Mouse (Mus musculus): ENCODE data around the gene Ctns. TPM values are rescaled to one million over a fixed set of nuclear protein-coding genes. Genes with fewer than 3 reads are reported as not detected.

The Ctns gene
- polyA plus RNA-seq, 1 experiment from 2014 or later = 7.1 TPM

DNA sequence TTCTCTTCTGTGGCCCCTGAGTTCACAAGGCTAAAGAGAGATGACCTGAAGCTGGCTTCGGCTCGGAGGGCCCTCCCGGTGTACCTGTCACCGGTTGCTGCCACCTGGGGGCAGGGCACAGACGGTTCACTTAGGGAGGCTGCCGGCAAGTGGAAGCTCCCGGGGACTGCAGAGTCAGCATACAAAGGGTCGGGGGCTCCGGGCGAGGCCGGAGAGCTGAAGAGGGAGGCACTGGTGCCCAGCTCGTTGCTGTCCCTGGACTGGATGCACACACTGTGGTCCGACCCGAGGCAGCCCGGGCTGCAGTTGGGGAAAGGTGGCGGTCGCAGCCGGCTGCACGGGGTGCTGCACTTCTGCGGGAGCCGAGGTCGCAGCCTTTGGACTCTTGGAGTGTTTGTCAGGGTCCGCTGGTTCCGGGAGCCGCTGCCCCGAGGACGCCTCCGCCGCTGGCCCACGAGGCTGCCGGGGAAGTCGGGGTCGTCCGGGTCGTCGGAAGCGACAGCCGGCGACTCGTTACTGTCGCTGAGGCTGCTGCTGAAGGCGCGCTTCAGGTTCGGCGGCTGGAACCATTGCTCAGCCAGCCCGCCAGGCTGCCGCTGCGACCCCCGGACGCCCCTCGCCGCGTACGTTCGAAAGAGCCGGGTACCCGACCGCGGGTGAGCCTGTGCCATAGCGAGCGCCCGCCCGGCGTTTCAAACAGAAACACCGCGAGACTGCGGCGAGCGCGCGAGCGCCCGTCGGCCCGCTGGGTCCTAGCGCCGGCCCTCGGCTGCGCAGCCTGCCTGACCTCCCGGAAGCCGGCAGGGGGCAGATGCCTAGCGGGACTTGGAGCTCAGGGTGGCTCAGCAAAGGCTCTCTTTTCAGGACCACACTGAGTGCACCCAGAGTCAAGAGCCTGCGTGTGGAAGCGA is 61.0 kb downstream of the Ctns start, which contains the start of gene Haspin:
TSS of gene Haspin (minus strand) at position 704 of the 911 bp plus-strand sequence.
- peak; percentile 97 for ATAC-seq (ENCODE audit: insufficient read depth)
- peak within 1 kb of the TSS; percentile 97 for H3K9ac ChIP-seq
- H3K9me3 ChIP-seq (replicated peaks) = no peaks in the 10 kb centered on the region
- peak within 1 kb of the TSS; percentile 81 for H3K27ac ChIP-seq (replicated peaks)
- peak within 1 kb of the TSS; percentile 100 for H3K4me3 ChIP-seq (replicated peaks)
- H3K27me3 ChIP-seq = no peaks in the 10 kb centered on the region
- H3K4me1 ChIP-seq (replicated peaks) = peaks cover 49% of the 10 kb centered on the region
- peaks cover 16% of the 10 kb centered on the region for H3K36me3 ChIP-seq (replicated peaks)
- peak within 1 kb of the TSS; percentile 74 for H3K4me2 ChIP-seq
- WGBS (ENCODE audit: insufficient replicate concordance) = under 1% methylated on average over 84 of the region's 84 CpGs

DNA sequence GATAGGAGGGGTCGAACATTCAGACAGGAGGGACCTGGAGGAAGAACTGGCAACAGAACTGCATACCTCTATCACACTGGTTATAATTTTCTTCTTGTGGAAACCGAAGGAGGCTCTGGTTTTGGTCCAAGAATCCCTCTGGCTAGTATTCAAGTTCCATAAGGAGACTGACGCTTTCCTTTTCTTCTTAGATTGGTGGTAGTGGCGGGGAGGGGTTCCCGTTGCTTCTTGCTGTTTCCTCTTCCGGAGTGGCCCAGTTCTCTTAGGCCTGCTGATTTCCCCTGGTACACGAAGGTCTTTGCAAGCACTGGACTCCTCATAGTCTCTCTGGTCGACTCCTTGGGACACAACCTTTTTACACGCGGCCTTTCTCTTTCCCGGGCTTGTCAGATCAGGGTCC is 61.7 kb downstream of the Ctns start:
- Histone ChIP-seq H3K4me3 (replicated peaks) (peak overlapping the region; percentile 100), H3K9ac (peak overlapping the region; percentile 97), H3K4me2 (peak overlapping the region; percentile 74), H3K36me3 (replicated peaks) (peaks cover 24% of the 10 kb centered on the region), H3K27ac (replicated peaks) (peak overlapping the region; percentile 81), H3K27me3 (no peaks in the 10 kb centered on the region), H3K4me1 (replicated peaks) (peaks cover 51% of the 10 kb centered on the region), H3K9me3 (replicated peaks) (no peaks in the 10 kb centered on the region)
- no peak for ATAC-seq (ENCODE audit: insufficient read depth)
- 8% methylated on average over 11 of the region's 11 CpGs for WGBS (ENCODE audit: insufficient replicate concordance)

DNA sequence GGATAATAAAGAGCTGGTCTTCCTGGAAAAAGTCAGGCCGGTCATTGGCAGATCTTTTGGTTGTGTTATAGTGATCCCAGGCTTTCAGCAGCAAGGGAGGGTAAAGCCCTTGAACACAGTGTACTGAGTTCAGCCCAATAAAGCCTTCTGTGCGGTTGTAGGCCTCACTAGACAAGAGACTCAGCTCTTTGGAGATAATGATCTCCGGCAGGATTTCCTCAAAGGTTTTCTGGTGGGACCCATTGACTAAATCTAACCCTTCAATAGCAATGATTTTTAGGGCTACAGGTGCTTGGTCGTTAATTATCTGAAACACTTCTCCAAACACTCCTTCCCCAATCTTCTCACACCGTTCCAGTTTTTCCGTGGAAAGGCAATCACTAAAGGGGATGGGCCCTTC is 62.3 kb downstream of the Ctns start:
- Histone ChIP-seq H3K4me2 (peak overlapping the region; percentile 74), H3K4me1 (replicated peaks) (peaks cover 51% of the 10 kb centered on the region)
- WGBS (ENCODE audit: insufficient replicate concordance) = 28% methylated on average over 6 of the region's 6 CpGs

DNA sequence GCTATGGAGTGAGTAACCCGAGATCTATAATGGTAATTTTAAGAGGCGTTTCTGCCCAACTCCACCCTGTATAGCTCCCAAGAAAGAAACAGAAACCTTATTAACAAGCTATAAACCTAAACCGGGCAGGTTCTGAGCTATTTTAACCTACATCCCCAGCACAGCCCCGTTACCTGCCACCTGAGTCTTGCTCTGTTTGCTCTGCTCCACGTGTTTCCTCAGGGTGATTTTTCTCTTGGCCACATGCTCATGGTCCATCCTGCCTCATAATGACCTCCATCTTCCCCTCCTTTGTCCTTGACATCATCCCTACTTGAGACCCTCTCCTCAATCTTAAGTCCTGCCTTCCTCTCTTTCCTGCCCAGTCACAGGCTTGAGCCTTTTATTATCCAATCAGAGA is 64.6 kb downstream of the Ctns start:
- Histone ChIP-seq H3K27ac (replicated peaks) (no peak overlapping the region), H3K4me2 (peak overlapping the region; percentile 74), H3K36me3 (replicated peaks) (peaks cover 33% of the 10 kb centered on the region), H3K4me3 (replicated peaks) (peak overlapping the region; percentile 100), H3K9me3 (replicated peaks) (no peaks in the 10 kb centered on the region), H3K9ac (peak overlapping the region; percentile 21; the same call in 1 of the 2 replicates), H3K4me1 (replicated peaks) (peaks cover 53% of the 10 kb centered on the region), H3K27me3 (no peaks in the 10 kb centered on the region)
- WGBS (ENCODE audit: insufficient replicate concordance) = 83% methylated on average over 5 of the region's 5 CpGs
- ATAC-seq (ENCODE audit: insufficient read depth) = no peak

More for the DNA sequence above, 62.3 kb downstream of the Ctns start:
- Histone ChIP-seq H3K9me3 (replicated peaks) (no peaks in the 10 kb centered on the region), H3K9ac (peak overlapping the region; percentile 97), H3K36me3 (replicated peaks) (peaks cover 24% of the 10 kb centered on the region), H3K27ac (replicated peaks) (no peak overlapping the region), H3K27me3 (no peaks in the 10 kb centered on the region), H3K4me3 (replicated peaks) (peak overlapping the region; percentile 100)
- ATAC-seq (ENCODE audit: insufficient read depth) = no peak

Other genes with a start within 250 kb of the Ctns start
- gene Atp2a3, start 237.9 kb downstream of the Ctns start, polyA plus RNA-seq (2015; fragmentation: Nextera tagmentation; extraction: Ambion mirVana) = 10.6 and 12.8 TPM in 2 replicates
- gene P2rx1, start 199.9 kb downstream of the Ctns start, polyA plus RNA-seq (2015; fragmentation: Nextera tagmentation; extraction: Ambion mirVana) = 6.6 and 7.5 TPM in 2 replicates
- gene Camkk1, start 180.0 kb downstream of the Ctns start, polyA plus RNA-seq (2015; fragmentation: Nextera tagmentation; extraction: Ambion mirVana) = 0.73 and 0.81 TPM in 2 replicates
- gene Ncbp3, start 151.3 kb downstream of the Ctns start, polyA plus RNA-seq (2015; fragmentation: Nextera tagmentation; extraction: Ambion mirVana) = 3.9 and 4.2 TPM in 2 replicates
- 0.16 and 0.17 TPM in 2 replicates for gene Itgae, start 108.5 kb downstream of the Ctns start, polyA plus RNA-seq (2015; fragmentation: Nextera tagmentation; extraction: Ambion mirVana)
- gene Haspin, start 60.7 kb downstream of the Ctns start, polyA plus RNA-seq (2015; fragmentation: Nextera tagmentation; extraction: Ambion mirVana) = 11.8 and 12.8 TPM in 2 replicates
- 0.15 and 0.20 TPM in 2 replicates for gene P2rx5, start 38.6 kb downstream of the Ctns start, polyA plus RNA-seq (2015; fragmentation: Nextera tagmentation; extraction: Ambion mirVana)
- 73.0 and 73.6 TPM in 2 replicates for gene Emc6, start 22.0 kb downstream of the Ctns start, polyA plus RNA-seq (2015; fragmentation: Nextera tagmentation; extraction: Ambion mirVana)
- 29.6 and 32.7 TPM in 2 replicates for gene Tax1bp3, start 22.0 kb downstream of the Ctns start, polyA plus RNA-seq (2015; fragmentation: Nextera tagmentation; extraction: Ambion mirVana)
- 2.8 and 3.0 TPM in 2 replicates for gene Shpk, start 418 bp upstream of the Ctns start, polyA plus RNA-seq (2015; fragmentation: Nextera tagmentation; extraction: Ambion mirVana)
- gene Trpv1, start 35.2 kb upstream of the Ctns start, polyA plus RNA-seq (2015; fragmentation: Nextera tagmentation; extraction: Ambion mirVana) = 0.23 and 0.35 TPM in 2 replicates
- 0.02 TPM in 2 replicates for gene Trpv3, start 68.3 kb upstream of the Ctns start, polyA plus RNA-seq (2015; fragmentation: Nextera tagmentation; extraction: Ambion mirVana)
- 2.6 and 3.5 TPM in 2 replicates for gene Aspa, start 130.6 kb upstream of the Ctns start, polyA plus RNA-seq (2015; fragmentation: Nextera tagmentation; extraction: Ambion mirVana)
- gene Gm49340, start 130.7 kb upstream of the Ctns start, polyA plus RNA-seq (2015; fragmentation: Nextera tagmentation; extraction: Ambion mirVana) = 0.13 TPM in 1 of 2 replicates, not detected in the other
- 2.5 and 2.8 TPM in 2 replicates for gene Spata22, start 130.7 kb upstream of the Ctns start, polyA plus RNA-seq (2015; fragmentation: Nextera tagmentation; extraction: Ambion mirVana)
- 0.25 TPM in 1 of 2 replicates, not detected in the other for gene Olfr20, start 151.7 kb upstream of the Ctns start, polyA plus RNA-seq (2015; fragmentation: Nextera tagmentation; extraction: Ambion mirVana)
- gene Olfr376, start 172.2 kb upstream of the Ctns start, polyA plus RNA-seq (2015; fragmentation: Nextera tagmentation; extraction: Ambion mirVana) = not detected in 2 replicates
- not detected in 2 replicates for gene Olfr1, start 200.6 kb upstream of the Ctns start, polyA plus RNA-seq (2015; fragmentation: Nextera tagmentation; extraction: Ambion mirVana)
- gene Olfr378, start 229.4 kb upstream of the Ctns start, polyA plus RNA-seq (2015; fragmentation: Nextera tagmentation; extraction: Ambion mirVana) = not detected in 2 replicates

Data from liver, embryonic 15.5 days (tissue).